In genomic region chr3:151072322-151072721, GRCm38 (mm10) we compare ENCODE assay signal across 24 mouse cellular contexts.
DNase-seq lines count a peak whose midpoint lies in the region; ATAC-seq lines count a peak whose summit lies in the region.
"Had no signal": no experiment of that assay in that cellular context is flagged by ENCODE, and none has a peak within 500 bp of the region (broad histone marks: within the 10 kb centered on the region; RNA-seq: fewer than 3 reads in every experiment).

No protein-coding gene starts in this region.

- peak; percentile 10 for DNase-seq in hindbrain, embryonic 11.5 days (ENCODE audit: low spot score)
- DNase-seq in retina, postnatal 1 day, result peak; percentile 2
- no peak for DNase-seq in retina, embryonic 14.5 days (ENCODE audit: low spot score)
- peak; percentile 3 for DNase-seq in embryo, embryonic 11 days
- no peak for DNase-seq in layer of hippocampus, postnatal 14 days (ENCODE audit: low spot score in 2 of 2)
- DNase-seq in thymus, postnatal 36 days, result no peak
- DNase-seq: adrenal gland, adult 8-10 months; B cell, adult 2 months; cerebellum, adult 9-10 months; cerebellum, postnatal 36 days; heart, postnatal 10 days; kidney, adult 18-20 months; kidney, postnatal 25 days; lung, postnatal 36 days had no signal

- no peak overlapping the region for H3K4me2 ChIP-seq in hindbrain, embryonic 11.5 days (replicated peaks; ENCODE audit: low read depth, low read length)
- no peak overlapping the region for H3K4me2 ChIP-seq in hindbrain, embryonic 16.5 days (ENCODE audit: low read length)
- H3K4me2 ChIP-seq: embryonic facial prominence, embryonic 15.5 days; forebrain, embryonic 15.5 days; heart, embryonic 13.5 days; hindbrain, embryonic 15.5 days; kidney, embryonic 15.5 days; limb, embryonic 13.5 days; liver, embryonic 11.5 days; lung, embryonic 15.5 days had no signal

- no peaks in the 10 kb centered on the region for H3K4me1 ChIP-seq in hindbrain, embryonic 11.5 days (replicated peaks; ENCODE audit: control insufficient read depth, insufficient read depth, low read length)
- no peaks in the 10 kb centered on the region for H3K4me1 ChIP-seq in hindbrain, embryonic 16.5 days (ENCODE audit: control insufficient read depth, insufficient read depth, low read depth, low read length)
- H3K4me1 ChIP-seq: embryonic facial prominence, embryonic 10.5 days; embryonic facial prominence, embryonic 15.5 days; forebrain, embryonic 15.5 days; heart, embryonic 13.5 days; hindbrain, embryonic 15.5 days; kidney, embryonic 15.5 days; limb, embryonic 13.5 days; lung, embryonic 15.5 days had no signal

- no peak overlapping the region for H3K27ac ChIP-seq in hindbrain, embryonic 11.5 days (ENCODE audit: low read depth, low read length)
- H3K27ac ChIP-seq in hindbrain, embryonic 16.5 days (ENCODE audit: low read depth, low read length), result no peak overlapping the region
- H3K27ac ChIP-seq: embryonic facial prominence, embryonic 10.5 days; embryonic facial prominence, embryonic 15.5 days; forebrain, embryonic 15.5 days; heart, embryonic 13.5 days; hindbrain, embryonic 15.5 days; kidney, embryonic 15.5 days; limb, embryonic 13.5 days; lung, embryonic 15.5 days had no signal

- no peak overlapping the region for H3K9ac ChIP-seq in hindbrain, embryonic 11.5 days (ENCODE audit: low read depth, low read length)
- no peak overlapping the region for H3K9ac ChIP-seq in hindbrain, embryonic 16.5 days (ENCODE audit: low read depth, low read length)
- H3K9ac ChIP-seq: embryonic facial prominence, embryonic 15.5 days; forebrain, embryonic 15.5 days; heart, embryonic 13.5 days; hindbrain, embryonic 15.5 days; kidney, embryonic 15.5 days; limb, embryonic 13.5 days; lung, embryonic 15.5 days had no signal

- ATAC-seq in hindbrain, embryonic 11.5 days (ENCODE audit: low FRiP score), result peak; percentile 61; the same call in 1 of the 2 replicates
- ATAC-seq in hindbrain, embryonic 16.5 days, result no peak
- ATAC-seq: forebrain, embryonic 15.5 days had no signal

- H3K4me3 ChIP-seq in hindbrain, embryonic 11.5 days (ENCODE audit: low read depth, low read length), result no peak overlapping the region
- H3K4me3 ChIP-seq in hindbrain, embryonic 16.5 days (ENCODE audit: low read length), result no peak overlapping the region
- H3K4me3 ChIP-seq: embryonic facial prominence, embryonic 10.5 days; embryonic facial prominence, embryonic 15.5 days; forebrain, embryonic 15.5 days; heart, embryonic 13.5 days; hindbrain, embryonic 15.5 days; kidney, embryonic 15.5 days; limb, embryonic 13.5 days; lung, embryonic 15.5 days had no signal

- no peaks in the 10 kb centered on the region for H3K27me3 ChIP-seq in hindbrain, embryonic 11.5 days (ENCODE audit: control insufficient read depth, insufficient read depth, low read length)
- no peaks in the 10 kb centered on the region for H3K27me3 ChIP-seq in hindbrain, embryonic 16.5 days (replicated peaks; ENCODE audit: control insufficient read depth, insufficient read depth, low read length)
- H3K27me3 ChIP-seq: embryonic facial prominence, embryonic 15.5 days; forebrain, embryonic 15.5 days; heart, embryonic 13.5 days; hindbrain, embryonic 15.5 days; kidney, embryonic 15.5 days; limb, embryonic 13.5 days; lung, embryonic 15.5 days had no signal

- H3K9me3 ChIP-seq in hindbrain, embryonic 11.5 days (ENCODE audit: control insufficient read depth, low read length), result no peaks in the 10 kb centered on the region
- H3K9me3 ChIP-seq in hindbrain, embryonic 16.5 days (ENCODE audit: control insufficient read depth, low read length), result no peaks in the 10 kb centered on the region
- H3K9me3 ChIP-seq: embryonic facial prominence, embryonic 10.5 days; embryonic facial prominence, embryonic 15.5 days; forebrain, embryonic 15.5 days; heart, embryonic 13.5 days; hindbrain, embryonic 15.5 days; kidney, embryonic 15.5 days; limb, embryonic 13.5 days; lung, embryonic 15.5 days had no signal

- no peaks in the 10 kb centered on the region for H3K36me3 ChIP-seq in hindbrain, embryonic 11.5 days (ENCODE audit: control insufficient read depth, insufficient read depth, low read length)
- no peaks in the 10 kb centered on the region for H3K36me3 ChIP-seq in hindbrain, embryonic 16.5 days (ENCODE audit: control insufficient read depth, insufficient read depth, low read length)
- H3K36me3 ChIP-seq: embryonic facial prominence, embryonic 10.5 days; embryonic facial prominence, embryonic 15.5 days; forebrain, embryonic 15.5 days; heart, embryonic 13.5 days; hindbrain, embryonic 15.5 days; kidney, embryonic 15.5 days; limb, embryonic 13.5 days; lung, embryonic 15.5 days had no signal

Comparison
In these comparisons a context has a peak if more than half of its experiments do, and no peak if none do; other contexts are left out.
1. DNase-seq: peak in hindbrain, embryonic 11.5 days (single experiment), retina, postnatal 1 day (single experiment) and embryo, embryonic 11 days (single experiment); none in retina, embryonic 14.5 days (single experiment), layer of hippocampus, postnatal 14 days (0 of 2) and thymus, postnatal 36 days (0 of 2).